Mouse (Mus musculus) stomach, adult 2 months (tissue): ENCODE data around the gene Tgm3. TPM values are rescaled to one million over a fixed set of nuclear protein-coding genes. Genes with fewer than 3 reads are reported as not detected.

Experiments used
- polyA plus RNA-seq: library from polyadenylated mRNA; depleted of rRNA; stranded (reverse); fragments of >200 nt; gene quantifications from 2 replicates; pipeline ENCODE4 v1.2.3, GENCODE M21; 2012; rRNA removed

Tgm3 gene
- polyA plus RNA-seq: 16.1 and 19.4 TPM in 2 replicates

GRCm38 (mm10) chr2:130012026-130012425 is at the start of gene Tgm3:
Gene Tgm3 (plus strand): TSS chr2:130012349.

Other genes with a start within 250 kb of the Tgm3 start
- 8.1 and 9.0 TPM in 2 replicates for gene Stk35, start 211.8 kb upstream of the Tgm3 start, polyA plus RNA-seq
- not detected in 2 replicates for gene Tgm6, start 100.1 kb downstream of the Tgm3 start, polyA plus RNA-seq
- 170 and 204 TPM in 2 replicates for gene Snrpb, start 167.1 kb downstream of the Tgm3 start, polyA plus RNA-seq
- not detected in 2 replicates for gene Tmc2, start 182.8 kb downstream of the Tgm3 start, polyA plus RNA-seq